Mouse (Mus musculus) left cerebral cortex, postnatal 10 days (tissue): ENCODE results near the gene Lrrc8d. TPM values are rescaled to one million over a fixed set of nuclear protein-coding genes. Genes with fewer than 3 reads are reported as not detected.
"Not testable (repeated sequence)": the region's sequence is repeated elsewhere in the genome, so short reads cannot be mapped to it uniquely, and the experiment has no call there.

Experiments used
- DNase-seq, 2 experiments: peaks; one replicate each; pipeline ENCODE4 v3.0.0; 2021 to 2022; ENCODE audit warnings: low spot score in 2 of 2, mixed read lengths in 1 of 2; ENCODE audit errors: extremely low spot score in 1 of 2
- intact Hi-C: fragments of 180-260 bp; cut with DNase I; formaldehyde crosslinking; loops from one replicate; pipeline ENCODE4 v1.15.1; 2025
- total RNA-seq, 2 experiments: library from RNA; stranded (reverse); gene quantifications; 2 replicates each; pipeline ENCODE4 v1.2.3; 2021

Gene Lrrc8d
- total RNA-seq, 2 experiments from 2014 or later, result 48.9 to 54.0 TPM

DNA sequence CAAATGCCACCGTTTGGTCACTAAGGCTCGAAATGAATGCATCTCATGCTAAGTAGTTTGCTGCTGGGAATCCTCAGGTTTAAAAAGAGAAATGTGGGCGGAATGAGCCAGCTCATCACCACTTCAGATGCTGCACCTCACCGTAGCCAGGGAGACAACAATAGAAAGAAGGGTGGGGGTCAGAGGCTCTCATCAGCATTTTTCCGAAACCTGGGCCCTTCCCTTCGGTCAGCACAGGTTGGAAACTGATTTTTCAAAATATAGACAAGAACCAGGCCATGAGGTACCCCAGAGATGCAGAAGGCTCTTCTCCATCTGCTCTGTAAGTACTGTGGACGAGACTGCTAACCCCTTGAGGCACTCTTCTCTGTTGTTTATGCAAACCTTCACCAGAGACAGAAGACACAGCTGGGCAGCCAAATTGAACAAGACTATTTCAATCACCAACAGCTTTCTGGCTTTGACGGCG is 17.6 kb upstream of the Lrrc8d start:
- no peak for DNase-seq
- intact Hi-C loops, result no loop called here

DNA sequence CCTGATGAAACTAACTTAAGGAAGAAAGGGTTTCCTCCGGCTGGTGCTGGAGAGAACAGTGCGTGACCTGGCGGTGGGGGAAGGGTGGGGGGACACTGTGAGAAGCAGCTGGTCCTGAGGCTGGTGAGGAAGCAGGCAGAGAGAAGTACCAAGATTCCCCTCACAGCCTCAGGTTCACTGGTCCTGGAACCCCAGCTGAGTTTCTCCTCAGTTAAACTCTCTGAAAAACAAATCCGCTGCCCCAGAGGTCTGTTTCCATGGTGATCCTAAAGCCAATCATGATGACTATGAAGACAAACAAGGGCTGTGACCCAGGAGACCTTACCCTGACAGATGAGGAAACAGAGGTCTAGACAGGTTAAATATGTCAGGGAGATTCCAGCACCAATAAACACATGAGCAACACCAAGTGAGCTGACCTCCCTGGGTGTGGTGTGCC is 15.8 kb upstream of the Lrrc8d start:
- intact Hi-C loops, result loop anchor here (2.0 kb wide), 1 partner anchor 185 kb away; no protein-coding TSS in a partner anchor
- no peak for DNase-seq

DNA sequence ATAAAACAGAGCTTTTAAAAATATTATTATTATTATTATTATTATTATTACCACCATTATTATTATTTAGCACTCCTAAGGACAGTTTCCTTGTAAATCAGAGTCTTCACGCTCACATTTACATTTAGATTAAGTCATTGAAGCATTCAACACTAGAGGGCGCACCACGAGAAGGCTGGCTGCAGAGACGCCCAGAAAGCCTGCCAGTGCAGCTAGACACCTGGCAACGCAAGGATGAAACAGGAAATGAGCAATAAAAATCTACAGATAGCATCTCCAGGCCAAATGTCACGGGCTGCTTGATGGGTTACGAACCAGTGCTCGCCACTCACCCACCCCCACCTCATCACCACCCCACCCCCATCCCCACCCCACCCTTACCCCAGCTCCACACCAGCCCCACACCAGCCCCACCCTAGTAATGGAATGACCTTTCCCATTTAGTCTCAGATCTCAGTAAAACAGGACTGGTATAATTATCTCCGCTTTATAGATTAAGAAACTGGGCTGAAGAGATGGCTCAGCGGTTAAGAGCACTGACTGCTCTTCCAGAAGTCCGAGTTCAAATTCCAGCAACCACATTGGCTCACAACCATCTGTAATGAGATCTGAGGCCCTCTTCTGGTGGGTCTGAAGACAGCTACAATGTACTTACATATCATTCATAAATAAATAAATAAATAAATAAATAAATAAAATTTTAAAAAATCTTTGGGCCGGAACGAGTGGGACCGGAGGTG is 14.7 kb upstream of the Lrrc8d start:
- peak; percentile 83 to 84 for DNase-seq
- intact Hi-C loops, result loop anchor here (2.0 kb wide), 1 partner anchor 184 kb away; no protein-coding TSS in a partner anchor

DNA sequence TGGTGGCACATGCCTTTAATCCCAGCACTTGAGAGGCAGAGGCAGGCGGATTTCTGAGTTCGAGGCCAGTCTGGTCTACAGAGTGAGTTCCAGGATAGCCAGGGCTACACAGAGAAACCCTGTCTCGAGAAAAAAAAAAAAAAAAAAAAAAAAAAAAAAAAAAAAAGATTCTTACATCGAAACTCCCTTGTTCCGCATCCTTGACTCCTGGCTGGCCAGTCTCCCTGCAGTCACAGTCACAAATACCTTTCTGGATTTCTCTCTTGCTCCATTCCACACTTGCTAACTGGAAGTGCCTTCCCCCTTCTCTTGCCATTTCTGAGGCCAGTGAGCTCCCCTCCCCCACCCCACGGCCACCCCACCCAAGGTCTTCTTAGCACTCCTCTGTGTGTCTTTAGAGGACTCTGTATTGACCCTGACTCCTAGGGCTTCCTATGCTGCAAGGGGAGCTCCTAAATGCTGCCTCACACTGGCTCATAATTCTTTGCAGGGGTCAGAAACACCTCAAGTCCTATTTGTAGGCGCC is 13.9 kb upstream of the Lrrc8d start:
- intact Hi-C loops, result loop anchor here (2.0 kb wide), 1 partner anchor 183 kb away; no protein-coding TSS in a partner anchor
- not testable (repeated sequence) for DNase-seq

DNA sequence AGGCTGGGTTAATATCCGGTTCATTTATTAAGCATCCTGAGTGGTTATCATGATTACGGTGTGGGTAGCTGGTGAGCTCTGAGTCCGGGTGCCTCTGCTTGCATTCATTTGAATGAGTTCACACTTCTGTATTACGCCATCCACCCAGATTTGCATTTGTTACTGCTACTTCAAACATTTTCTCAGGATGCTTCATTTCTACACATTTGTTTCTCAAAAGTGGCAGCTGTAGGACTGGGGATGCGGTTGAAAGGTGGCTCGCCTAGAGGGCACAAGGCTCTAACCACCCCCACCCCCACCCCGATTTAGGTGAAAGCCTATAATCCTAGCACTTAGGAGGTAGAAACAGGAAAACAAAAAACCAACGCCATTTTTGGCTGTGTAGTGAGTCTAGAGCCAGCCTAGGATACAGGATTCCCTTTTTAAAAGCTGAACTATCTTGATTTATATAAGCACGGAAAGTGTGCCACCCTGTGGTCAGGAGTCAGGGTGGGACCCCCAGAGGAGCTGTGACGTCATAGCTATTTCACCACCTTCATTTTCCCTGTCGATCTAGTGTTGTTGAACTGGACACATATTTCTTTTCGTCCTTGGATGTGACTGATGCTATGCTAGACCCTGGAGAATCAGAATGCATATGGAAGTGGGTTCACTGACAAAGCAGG is 13.3 kb upstream of the Lrrc8d start:
- no peak for DNase-seq
- intact Hi-C loops, result no loop called here

DNA sequence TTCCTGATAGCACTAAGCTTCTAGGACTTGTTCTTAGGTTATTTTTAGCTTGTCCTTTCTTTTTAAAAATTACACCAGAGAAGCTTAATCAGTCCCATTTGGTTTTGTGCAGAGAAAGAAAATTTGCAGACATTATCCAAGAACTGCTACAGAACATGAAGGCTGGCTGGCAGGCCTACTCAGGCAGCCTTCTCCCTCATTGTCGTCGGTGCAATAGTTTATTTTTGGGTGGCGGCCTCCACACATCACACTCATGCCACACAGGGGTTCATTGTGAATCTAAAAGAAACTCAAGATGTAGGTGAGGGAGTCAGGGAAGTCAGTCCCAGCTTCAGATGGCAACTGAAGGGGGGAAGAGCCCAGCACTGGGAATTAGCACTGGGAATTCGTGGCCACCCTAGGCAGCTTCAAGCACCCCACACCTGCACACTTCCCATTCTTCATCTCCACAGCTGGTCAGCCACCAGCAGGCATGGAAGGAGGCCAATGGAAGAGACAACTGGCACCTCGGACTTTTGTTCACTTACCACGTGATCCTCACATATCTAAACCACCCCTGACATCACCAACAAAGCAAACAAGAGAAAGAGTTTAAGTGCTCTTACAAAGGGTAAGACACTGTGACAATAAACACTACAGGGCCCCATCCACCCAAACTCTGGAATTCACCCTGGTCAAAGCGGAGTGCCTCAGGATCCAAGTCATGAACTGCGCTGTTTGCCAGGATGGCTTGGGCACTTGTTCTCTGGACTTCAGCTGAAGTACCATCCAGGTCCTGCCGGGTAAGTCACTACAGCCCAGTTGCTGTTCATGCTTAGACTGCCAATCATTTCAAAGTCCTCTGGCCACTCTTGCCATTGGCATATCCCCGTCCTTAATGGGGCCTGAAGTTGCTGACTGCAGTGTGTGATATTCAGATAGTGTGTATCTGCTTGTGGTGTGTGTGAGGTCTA is 9.0 kb upstream of the Lrrc8d start:
- intact Hi-C loops, result no loop called here
- DNase-seq, result no peak

DNA sequence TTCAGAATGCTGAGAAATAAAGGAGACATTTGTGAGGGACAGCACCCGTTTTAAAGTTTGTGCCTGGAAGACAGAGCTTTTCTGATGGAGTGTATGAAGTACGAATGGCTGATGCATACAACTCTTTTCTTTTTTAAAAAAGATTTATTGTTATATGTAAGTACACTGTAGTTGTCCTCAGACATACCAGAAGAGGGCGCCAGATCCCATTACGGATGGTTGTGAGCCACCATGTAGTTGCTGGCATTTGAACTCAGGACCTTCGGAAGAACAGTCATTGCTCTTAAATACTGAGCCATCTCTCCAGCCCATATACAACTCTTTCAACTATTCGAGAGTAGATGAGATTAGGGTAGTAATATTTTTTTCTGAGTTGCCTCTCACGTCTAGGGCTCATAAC is 8.1 kb upstream of the Lrrc8d start:
- DNase-seq, result no peak
- intact Hi-C loops, result no loop called here

DNA sequence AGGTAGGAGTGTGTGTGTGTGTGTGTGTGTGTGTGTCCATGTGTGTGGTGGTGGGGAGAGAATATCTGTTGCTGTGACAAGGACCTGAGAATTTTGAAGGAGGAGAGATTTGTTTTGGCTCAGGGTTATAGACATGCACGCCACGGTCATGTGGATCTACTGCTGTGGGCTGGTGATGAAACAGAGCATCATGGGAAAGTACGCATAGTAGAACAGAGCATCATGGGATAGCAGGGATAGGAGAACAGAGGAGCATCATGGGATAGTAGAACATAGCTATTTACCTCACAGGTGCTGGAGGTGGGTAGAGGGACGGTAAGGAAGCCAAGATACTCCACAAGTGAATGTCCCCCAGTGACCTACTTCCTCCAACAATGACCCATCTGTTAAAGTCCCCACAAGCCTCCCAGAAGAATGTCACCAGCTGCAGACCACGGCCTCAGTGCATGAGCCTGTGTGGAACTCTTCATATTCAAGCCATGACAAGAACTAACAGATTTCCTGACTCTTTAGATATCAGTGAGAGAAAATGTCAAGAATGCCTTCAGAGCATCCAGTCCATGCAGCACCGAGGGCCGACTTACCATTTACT is 5.3 kb upstream of the Lrrc8d start:
- DNase-seq, result no peak
- intact Hi-C loops, result no loop called here

DNA sequence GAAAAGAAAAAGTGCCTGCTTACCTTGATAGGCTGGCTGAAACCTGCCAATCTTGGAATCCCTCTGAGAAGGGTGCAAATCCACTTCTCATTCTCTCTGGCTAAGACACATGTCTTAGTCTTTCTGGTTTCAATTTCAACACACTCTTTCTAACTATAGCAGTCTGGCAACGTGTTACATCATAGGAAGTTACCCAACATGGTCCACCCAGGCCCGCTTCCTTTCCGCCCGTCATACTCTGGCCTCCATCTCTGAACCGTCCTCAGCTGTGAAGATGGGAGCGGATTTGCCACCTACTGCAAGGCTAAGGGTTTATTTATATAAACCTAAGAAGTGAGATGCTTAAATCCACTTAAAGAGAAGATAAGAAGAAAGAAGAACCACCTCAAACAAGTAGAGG is 3.7 kb upstream of the Lrrc8d start:
- intact Hi-C loops, result no loop called here

DNA sequence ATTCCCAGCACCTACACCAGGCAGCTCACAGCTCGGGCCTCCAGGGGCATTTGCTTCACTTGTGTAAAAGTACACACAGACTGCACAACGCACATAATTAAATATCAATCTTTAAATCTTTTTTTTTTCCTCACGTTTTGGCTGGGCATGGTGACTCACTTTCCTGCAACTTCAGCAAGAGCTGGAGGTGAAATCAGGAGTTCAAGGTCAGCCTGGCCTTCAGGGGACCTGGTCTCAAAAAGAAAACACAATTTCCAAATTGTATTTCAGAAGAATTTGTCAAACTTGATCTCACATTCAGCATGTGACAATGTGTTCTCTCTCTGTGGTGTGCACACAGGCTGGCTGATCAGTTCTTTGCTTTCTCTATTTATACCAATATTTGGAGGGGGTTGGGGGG is 1.9 kb upstream of the Lrrc8d start:
- DNase-seq, result no peak
- intact Hi-C loops, result no loop called here

More for the DNA sequence above, 3.7 kb upstream of the Lrrc8d start:
- no peak for DNase-seq

DNA sequence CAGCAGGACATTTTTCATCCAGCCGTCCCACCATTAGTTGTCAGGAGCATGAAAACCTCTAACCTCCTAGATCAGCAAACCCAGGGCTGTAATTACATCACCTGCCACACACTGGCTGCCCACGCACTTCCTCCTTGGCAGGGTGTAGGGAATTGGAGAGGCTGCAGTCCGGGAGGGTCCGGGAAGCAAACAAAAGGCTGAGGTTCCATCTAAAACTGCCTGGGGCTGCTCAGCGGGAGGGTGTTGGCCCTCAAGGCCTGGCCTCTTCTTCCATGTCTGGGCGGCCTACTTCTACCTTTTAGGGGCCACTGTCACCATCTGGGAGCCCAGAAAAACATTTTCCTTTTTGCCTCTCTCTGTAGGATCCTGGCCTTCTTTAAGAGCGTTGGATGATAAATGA is 1.1 kb upstream of the Lrrc8d start:
- intact Hi-C loops, result no loop called here
- no peak for DNase-seq

DNA sequence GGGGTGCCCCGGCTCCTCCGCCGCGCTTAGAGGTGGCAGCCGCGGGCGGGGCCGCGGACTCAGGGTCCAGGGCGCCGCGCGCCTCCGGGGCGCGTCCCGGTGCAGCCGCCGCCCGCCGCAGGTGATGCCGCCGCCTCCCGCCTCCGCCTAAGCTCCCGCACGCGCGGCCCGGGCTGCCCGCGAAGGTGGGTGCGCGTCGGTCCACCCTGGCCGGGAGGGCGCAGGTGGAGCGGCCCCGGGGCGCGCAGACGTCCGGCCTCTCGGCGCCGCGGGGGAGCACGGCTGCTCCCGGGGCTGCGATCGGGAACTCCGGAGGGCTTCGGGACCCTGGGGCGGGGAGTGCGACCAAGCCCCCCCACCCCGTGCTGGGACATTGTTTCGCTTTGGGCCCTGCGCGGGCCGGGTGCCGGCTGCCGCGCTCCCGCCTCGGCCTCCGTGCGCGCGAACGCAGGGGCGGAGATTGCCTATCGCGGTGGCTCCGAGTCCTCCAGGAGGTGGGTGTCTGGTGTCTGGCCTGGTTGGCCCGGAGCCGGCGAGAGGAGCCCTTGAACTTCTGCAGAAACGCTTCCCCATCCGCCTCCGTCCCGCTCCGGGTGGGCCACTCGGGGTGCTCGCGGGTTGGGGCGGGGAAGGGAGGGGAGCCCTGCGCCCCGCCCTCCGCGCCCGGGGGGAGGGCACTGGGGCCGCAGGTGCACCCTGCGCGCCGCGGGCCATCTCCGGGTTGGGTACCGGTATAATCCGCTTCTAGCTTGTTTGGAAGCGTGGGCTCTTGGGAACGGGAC is 492 bp downstream of the Lrrc8d start:
- peak; percentile 48 to 90 for DNase-seq
- intact Hi-C loops, result no loop called here

DNA sequence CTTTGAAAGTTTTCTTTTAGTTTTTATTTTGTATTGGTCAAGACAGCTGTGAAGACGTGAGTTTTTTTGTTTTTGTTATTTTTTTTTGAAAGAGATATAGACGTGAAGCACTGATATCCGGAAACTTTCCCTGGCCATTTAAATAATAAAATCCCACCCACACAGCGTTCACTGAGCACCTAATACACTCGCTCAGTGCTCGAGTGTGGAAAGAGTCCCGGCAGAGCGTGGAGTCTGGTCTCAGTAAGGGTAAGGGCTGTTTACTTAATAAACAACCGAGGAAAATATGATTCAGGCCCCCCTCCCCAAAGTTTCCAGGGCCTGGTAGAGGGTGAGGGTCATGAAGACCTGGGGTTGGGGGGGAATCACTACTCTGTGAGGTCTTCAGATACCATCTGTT is 1.6 kb downstream of the Lrrc8d start:
- no peak for DNase-seq
- intact Hi-C loops, result no loop called here

DNA sequence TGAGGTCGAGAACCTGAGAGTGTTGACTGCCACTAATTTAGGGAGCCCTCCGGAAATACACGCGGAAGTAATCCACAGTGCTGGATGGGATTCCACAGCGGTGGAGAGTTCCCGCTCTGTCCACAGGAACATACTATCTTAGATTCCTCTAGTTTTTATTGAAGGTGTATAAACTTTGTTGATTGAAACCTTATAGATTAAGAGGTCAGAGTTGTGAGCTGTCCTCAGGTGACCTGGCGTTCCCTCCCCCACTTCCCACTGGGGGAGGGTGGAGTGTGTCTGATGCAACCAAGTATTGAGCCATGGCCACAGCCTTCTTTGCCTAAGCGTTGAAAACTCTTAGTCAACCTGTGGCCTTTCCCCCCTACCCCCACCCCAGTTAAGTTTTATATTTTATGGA is 2.1 kb downstream of the Lrrc8d start:
- intact Hi-C loops, result no loop called here
- DNase-seq, result no peak

DNA sequence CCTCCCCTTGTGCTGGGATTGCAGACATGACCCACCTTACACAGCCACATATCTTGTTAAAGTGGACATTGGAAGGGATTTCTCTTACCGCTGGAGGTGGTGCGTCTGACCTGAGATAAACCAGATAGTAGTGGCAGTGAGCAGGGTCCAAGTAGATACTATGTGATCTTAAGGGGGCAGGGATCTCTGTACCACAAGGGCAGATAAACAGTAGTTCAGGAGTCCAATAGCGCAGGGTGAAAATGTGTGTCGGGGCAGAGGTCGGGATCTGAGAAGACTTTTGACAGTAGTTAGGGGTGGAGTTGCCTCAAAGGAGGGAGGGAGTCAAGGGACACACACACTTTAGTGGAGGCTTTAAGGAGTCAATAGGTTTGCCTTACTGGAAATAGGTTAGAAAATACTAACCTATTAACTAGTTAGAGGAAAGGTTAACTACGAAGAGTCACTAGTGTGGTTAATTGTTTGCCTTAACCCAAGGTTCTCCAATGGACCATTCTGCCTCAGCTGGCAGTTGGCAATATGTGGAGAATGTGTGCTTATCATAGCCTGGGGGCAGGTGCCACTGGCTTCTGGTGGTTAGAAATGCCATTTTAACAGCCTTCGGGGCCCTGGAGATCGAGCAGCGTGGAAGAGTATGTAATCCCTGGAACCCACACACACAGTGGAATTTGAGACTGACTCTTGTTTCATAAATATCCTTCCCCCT is 3.0 kb downstream of the Lrrc8d start:
- intact Hi-C loops, result no loop called here
- no peak for DNase-seq

DNA sequence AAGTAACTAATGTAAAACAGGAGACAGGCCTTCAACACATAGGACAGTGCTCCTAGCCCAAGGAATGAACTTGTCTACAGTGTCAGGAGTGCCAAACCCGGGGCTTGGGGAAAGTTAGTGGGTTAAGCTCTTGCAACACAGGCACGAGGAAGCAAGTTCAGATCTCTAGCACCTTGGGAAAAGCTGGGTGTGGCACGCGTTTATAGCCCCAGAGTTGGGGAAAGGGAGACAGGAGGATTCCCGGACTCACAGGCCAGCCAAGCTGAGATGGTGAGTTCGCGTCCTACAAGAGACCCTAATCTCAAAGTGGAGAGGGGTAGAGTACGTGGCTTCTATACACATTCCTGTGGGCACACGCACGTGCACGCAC is 3.5 kb downstream of the Lrrc8d start:
- intact Hi-C loops, result no loop called here
- DNase-seq, result no peak

DNA sequence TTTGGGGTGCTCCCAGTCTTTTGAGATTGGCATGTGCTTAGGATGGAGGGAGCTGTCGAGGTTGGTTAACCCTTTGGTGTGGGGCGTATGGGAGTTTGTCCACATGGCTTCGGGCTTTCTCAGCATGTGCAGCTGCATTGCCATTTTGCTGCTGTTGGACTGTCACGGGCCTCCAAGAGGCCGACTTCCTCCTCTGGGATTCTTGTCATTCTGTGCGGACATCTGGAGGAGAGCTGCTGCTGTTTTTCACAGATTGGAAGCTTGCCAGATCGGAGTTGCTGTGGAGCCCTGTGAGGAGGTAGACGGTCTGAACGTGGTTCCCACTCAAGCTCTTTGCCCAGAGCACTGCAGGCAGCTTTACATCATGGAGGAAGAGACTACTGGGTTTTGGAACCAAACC is 4.8 kb downstream of the Lrrc8d start:
- peak in 1 of 2 experiments; percentile 55 for DNase-seq
- intact Hi-C loops, result no loop called here
